ENCODE assay signal across 8 mouse cellular contexts in the genomic region with DNA sequence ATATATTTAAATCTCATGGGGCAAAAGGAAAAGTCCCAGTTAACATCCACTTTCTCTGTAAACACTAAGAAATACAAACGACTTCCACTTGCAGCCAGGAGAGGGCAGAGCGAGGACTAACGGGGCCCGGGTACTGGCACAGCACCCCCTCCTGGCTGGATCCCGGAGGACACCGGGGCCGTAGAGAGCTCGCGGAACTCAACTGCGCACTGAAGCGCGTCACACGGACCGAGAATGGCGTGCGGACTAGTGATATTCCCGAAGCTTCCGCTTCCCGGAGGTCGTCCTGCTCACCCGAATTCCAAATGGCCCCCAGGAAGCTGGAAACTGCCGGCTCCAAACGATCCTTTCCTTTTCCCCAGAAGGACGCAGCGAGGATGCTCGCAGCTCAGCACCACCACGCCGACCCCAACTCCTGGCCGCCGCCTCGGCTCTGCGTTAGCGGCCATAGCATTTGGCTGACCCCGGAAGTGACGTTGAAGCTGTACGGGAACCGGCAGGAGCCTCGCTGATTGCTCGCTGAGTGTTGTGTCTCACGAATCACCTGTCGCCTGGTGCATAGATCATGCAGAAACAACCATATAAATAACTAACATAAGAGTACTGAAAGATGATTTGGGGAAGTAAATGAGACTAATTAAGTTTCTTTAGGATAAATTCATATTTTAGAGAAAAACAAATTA. TPM values are rescaled to one million over a fixed set of nuclear protein-coding genes. Genes with fewer than 3 reads are reported as not detected.
A peak's percentile ranks its signal among the peaks of the same experiment; 100 is the strongest.
DNase-seq lines count a peak whose midpoint lies in the region; ATAC-seq lines count a peak whose summit lies in the region.

A gene (plus strand): TSS at position 554 of the 683 bp plus-strand sequence.

- peak within 1 kb of the TSS; percentile 70 for H3K9ac ChIP-seq in hindbrain, embryonic 16.5 days (ENCODE audit: low read depth, low read length)

- H3K4me2 ChIP-seq in hindbrain, embryonic 16.5 days (ENCODE audit: low read length), result peak within 1 kb of the TSS; percentile 51

- 1% methylated on average over 33 of the region's 41 CpGs for WGBS in hindbrain, embryonic 16.5 days
- 0% methylated on average over 21 of the region's 41 CpGs for WGBS in macrophage (ENCODE audit: missing documents)

- no peaks in the 10 kb centered on the region; the same call in 1 of the 2 replicates for H3K4me1 ChIP-seq in hindbrain, embryonic 16.5 days (ENCODE audit: control insufficient read depth, insufficient read depth, low read depth, low read length)

- peak; percentile 100 for ATAC-seq in hindbrain, embryonic 16.5 days

- H3K36me3 ChIP-seq in hindbrain, embryonic 16.5 days (ENCODE audit: control insufficient read depth, insufficient read depth, low read length), result no peaks in the 10 kb centered on the region
- H3K36me3 ChIP-seq in macrophage (ENCODE audit: inconsistent target), result no peaks in the 10 kb centered on the region

- DNase-seq in WW6 (ENCODE audit: low read depth, low spot score), result peak; percentile 83
- peak; percentile 95 for DNase-seq in cerebellum, postnatal 4 days (ENCODE audit: low spot score in 2 of 2)
- peak; percentile 94 for DNase-seq in gastrocnemius, adult 18-20 months (ENCODE audit: low spot score)
- DNase-seq in left cerebral cortex, adult 18-20 months (ENCODE audit: low spot score in 2 of 2), result peak; percentile 95 to 97
- peak; percentile 95 for DNase-seq in right cerebral cortex, adult 18-20 months
- peak; percentile 77 for DNase-seq in urinary bladder, postnatal 10 days (ENCODE audit: low spot score)

- H3K9me3 ChIP-seq in hindbrain, embryonic 16.5 days (ENCODE audit: control insufficient read depth, low read length), result no peaks in the 10 kb centered on the region

- no peaks in the 10 kb centered on the region for H3K79me2 ChIP-seq in macrophage (ENCODE audit: inconsistent target)

- peaks cover 3% of the 10 kb centered on the region; the same call in 1 of the 2 replicates for H3K27me3 ChIP-seq in hindbrain, embryonic 16.5 days (replicated peaks; ENCODE audit: control insufficient read depth, insufficient read depth, low read length)

- peak within 1 kb of the TSS; percentile 50 for H3K4me3 ChIP-seq in hindbrain, embryonic 16.5 days (ENCODE audit: low read length)
- H3K4me3 ChIP-seq in macrophage (ENCODE audit: inconsistent target), result peak within 1 kb of the TSS; percentile 37

- H3K27ac ChIP-seq in hindbrain, embryonic 16.5 days (ENCODE audit: low read depth, low read length), result peak within 1 kb of the TSS; percentile 94
- peak within 1 kb of the TSS; percentile 77 for H3K27ac ChIP-seq in macrophage

RNA-seq across cellular contexts. Expression of the gene that starts here (rescaled TPM):
- 100 to 1,000 TPM; 397 to 420 TPM for total RNA-seq in gastrocnemius, adult 18-20 months (2021)
- polyA plus RNA-seq in hindbrain, embryonic 16.5 days (2015; fragmentation: Nextera tagmentation; extraction: Ambion mirVana), result 131 and 145 TPM in 2 replicates
- total RNA-seq in left cerebral cortex, adult 18-20 months (2021), result 100 to 1,000 TPM; 150 to 160 TPM
- total RNA-seq in macrophage (2018; cell fraction: chromatin; rRNA removed), result 10 to 100 TPM; 25.0 to 96.3 (median 60.4) TPM
- total RNA-seq in macrophage (2018; cell fraction: cytosol; rRNA removed), result 10 to 100 TPM; 34.5 to 45.9 (median 39.0) TPM
- 10 to 100 TPM; 17.5 to 68.7 (median 32.9) TPM for total RNA-seq in macrophage (2018; cell fraction: nucleus; rRNA removed)
- polyA plus RNA-seq in macrophage (2018), result 40.7 to 97.5 TPM (median 58.2 TPM) in 3 replicates

Comparison
In these comparisons a context has a peak if more than half of its experiments do, and no peak if none do; other contexts are left out.
1. Peak in every context shown above with its lines: DNase-seq, ATAC-seq, H3K4me3 ChIP-seq and H3K27ac ChIP-seq.